Mouse (Mus musculus) megakaryocyte, adult 5-6 weeks (primary cell): ENCODE measurements around the gene 1700029I15Rik. TPM values are rescaled to one million over a fixed set of nuclear protein-coding genes. Genes with fewer than 3 reads are reported as not detected.

ENCODE experiments used
- ATAC-seq: 2 replicates; pipeline ENCODE4 v1.8.0; 2016; ENCODE audit warnings: mild to moderate bottlenecking, inconsistent platforms; ENCODE audit not compliant: poor library complexity, severe bottlenecking
- total RNA-seq, 2 experiments: library from RNA; stranded (forward) in 1 of 2; stranded (reverse) in 1 of 2; fragments of 153-499, 151-499 nt in 1 of 2; fragments of 221-1000, 200-1000 nt in 1 of 2; gene quantifications; 2 replicates each; pipeline versions ENCODE4 v1.2.3 to v1.2.4; 2015 to 2017

Gene 1700029I15Rik
- total RNA-seq, 2 experiments from 2014 or later: 3.1 to 3.5 TPM

- no peak for ATAC-seq
These were observed 42.3 kb downstream of the 1700029I15Rik start for GRCm38 (mm10) chr2:92424462-92425308.

- no peak for ATAC-seq
These were observed 43.0 kb downstream of the 1700029I15Rik start for GRCm38 (mm10) chr2:92425366-92425765.

GRCm38 (mm10) chr2:92426426-92426825 lies 44.1 kb downstream of the 1700029I15Rik start:
- ATAC-seq: no peak

GRCm38 (mm10) chr2:92427882-92428281 lies 45.5 kb downstream of the 1700029I15Rik start:
- no peak for ATAC-seq

- no peak for ATAC-seq
These were observed 47.8 kb downstream of the 1700029I15Rik start for GRCm38 (mm10) chr2:92430089-92430488.

GRCm38 (mm10) chr2:92430723-92431541 lies 48.6 kb downstream of the 1700029I15Rik start:
- no peak for ATAC-seq

DNA sequence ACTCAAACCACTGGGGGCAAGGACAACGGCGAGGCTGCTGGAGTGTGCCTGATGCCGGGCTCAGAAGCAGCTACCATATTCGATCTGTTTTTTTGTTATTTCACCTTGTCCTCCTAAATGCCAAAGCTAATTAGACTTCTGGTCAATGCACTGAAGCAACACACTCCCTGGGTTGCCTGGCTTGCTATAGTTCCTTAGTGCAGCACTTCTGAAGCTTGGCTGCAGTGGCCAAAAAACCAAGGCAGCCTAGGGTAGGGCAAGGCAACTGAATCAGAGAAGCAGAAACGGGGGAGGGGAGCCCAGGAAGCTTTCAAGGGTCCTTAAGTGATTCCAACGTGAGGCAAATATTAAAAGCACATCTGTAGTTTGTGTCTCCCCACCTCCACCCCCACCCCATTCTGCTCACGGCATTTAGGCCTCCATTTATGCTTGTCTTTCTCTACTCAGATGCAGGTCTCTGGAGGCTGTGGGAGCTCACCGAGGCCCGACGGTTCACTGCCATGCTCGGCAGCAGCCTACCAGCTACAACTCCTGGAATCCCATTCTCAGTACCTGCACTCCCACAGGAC lies 49.4 kb downstream of the 1700029I15Rik start:
- no peak for ATAC-seq

GRCm38 (mm10) chr2:92432299-92433295 lies 50.3 kb downstream of the 1700029I15Rik start:
- no peak for ATAC-seq

GRCm38 (mm10) chr2:92433578-92434374 lies 51.4 kb downstream of the 1700029I15Rik start, which contains the start of gene Cry2:
Cry2 (minus strand) TSS chr2:92434043.
- ATAC-seq: peak; percentile 91

DNA sequence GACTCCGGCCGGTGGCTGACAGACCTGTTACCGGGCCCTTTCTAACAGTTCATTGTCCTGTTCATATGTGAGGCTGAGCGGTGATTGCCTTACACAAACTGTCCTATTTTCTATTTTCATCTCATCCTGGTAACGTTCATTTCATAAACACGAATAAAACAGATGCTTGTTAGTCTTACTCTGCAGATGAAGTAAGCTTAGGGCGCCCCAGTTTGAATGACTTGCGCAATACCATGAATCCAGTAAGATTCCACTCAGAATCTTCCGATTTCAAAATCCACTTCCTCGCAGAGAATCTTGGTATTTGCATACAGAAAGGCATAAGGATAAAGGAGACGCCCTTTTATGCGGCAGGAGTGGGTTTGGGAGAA lies 52.0 kb downstream of the 1700029I15Rik start:
- ATAC-seq: peak; percentile 8

GRCm38 (mm10) chr2:92435023-92435422 lies 52.7 kb downstream of the 1700029I15Rik start:
- ATAC-seq: no peak

Other genes with a start within 250 kb of the 1700029I15Rik start
- gene Pex16, start 7.9 kb upstream of the 1700029I15Rik start, total RNA-seq (2015): 13.8 and 18.1 TPM in 2 replicates
- 7.4 and 17.4 TPM in 2 replicates for gene Pex16, start 7.9 kb upstream of the 1700029I15Rik start, total RNA-seq (2017)
- gene Large2, start 7.7 kb upstream of the 1700029I15Rik start, total RNA-seq (2015): not detected in 2 replicates
- not detected in 2 replicates for gene Large2, start 7.7 kb upstream of the 1700029I15Rik start, total RNA-seq (2017)
- gene Mapk8ip1, start 18.7 kb downstream of the 1700029I15Rik start, total RNA-seq (2015): not detected in 2 replicates
- gene Mapk8ip1, start 18.7 kb downstream of the 1700029I15Rik start, total RNA-seq (2017): 0.04 TPM in 1 of 2 replicates, not detected in the other
- 3.5 and 4.1 TPM in 2 replicates for gene Cry2, start 51.5 kb downstream of the 1700029I15Rik start, total RNA-seq (2015)
- gene Cry2, start 51.5 kb downstream of the 1700029I15Rik start, total RNA-seq (2017): 3.2 and 4.3 TPM in 2 replicates
- gene Slc35c1, start 78.0 kb downstream of the 1700029I15Rik start, total RNA-seq (2015): 82.5 and 84.8 TPM in 2 replicates
- gene Slc35c1, start 78.0 kb downstream of the 1700029I15Rik start, total RNA-seq (2017): 28.7 and 42.0 TPM in 2 replicates
- 0.91 and 1.3 TPM in 2 replicates for gene Chst1, start 217.2 kb downstream of the 1700029I15Rik start, total RNA-seq (2015)
- 1.0 and 1.1 TPM in 2 replicates for gene Chst1, start 217.2 kb downstream of the 1700029I15Rik start, total RNA-seq (2017)